Mouse (Mus musculus) spleen, postnatal 36 days (tissue): ENCODE measurements around the gene Exosc10.
A peak's percentile ranks its signal among the peaks of the same experiment; 100 is the strongest.

ENCODE experiments used
- DNase-seq, 2 experiments: peaks; one replicate each; pipeline ENCODE4 v3.0.0; 2022; ENCODE audit warnings: low spot score in 2 of 2, mixed read lengths in 1 of 2

Exosc10 gene

GRCm38 (mm10) chr4:148570693-148571295 lies 12.6 kb downstream of the Exosc10 start:
- DNase-seq: no peak

GRCm38 (mm10) chr4:148573222-148573621 lies 15.0 kb downstream of the Exosc10 start:
- no peak for DNase-seq

GRCm38 (mm10) chr4:148580765-148581164 lies 22.5 kb downstream of the Exosc10 start:
- DNase-seq: no peak

GRCm38 (mm10) chr4:148581422-148581821 lies 23.2 kb downstream of the Exosc10 start:
- no peak for DNase-seq

GRCm38 (mm10) chr4:148583257-148583656 lies 25.0 kb downstream of the Exosc10 start:
- DNase-seq: no peak

GRCm38 (mm10) chr4:148586648-148587047 lies 28.4 kb downstream of the Exosc10 start:
- no peak for DNase-seq

- no peak for DNase-seq
These were observed 30.6 kb downstream of the Exosc10 start for GRCm38 (mm10) chr4:148588793-148589192.

- no peak for DNase-seq
These were observed 31.3 kb downstream of the Exosc10 start for GRCm38 (mm10) chr4:148589565-148589964.

- no peak for DNase-seq
These were observed 32.4 kb downstream of the Exosc10 start for GRCm38 (mm10) chr4:148590421-148591170.

- peak; percentile 97 for DNase-seq
These were observed 33.0 kb downstream of the Exosc10 start, which contains the start of gene Srm for GRCm38 (mm10) chr4:148591171-148591630. Srm (plus strand) TSS chr4:148591503.

GRCm38 (mm10) chr4:148591637-148592380 lies 33.6 kb downstream of the Exosc10 start:
- peak in 1 of 2 experiments; percentile 18 for DNase-seq

- DNase-seq: no peak
These were observed 35.8 kb downstream of the Exosc10 start for GRCm38 (mm10) chr4:148593996-148594395.

- DNase-seq: no peak
These were observed 37.7 kb downstream of the Exosc10 start for GRCm38 (mm10) chr4:148595916-148596315.

GRCm38 (mm10) chr4:148596731-148597130 lies 38.5 kb downstream of the Exosc10 start:
- DNase-seq: no peak

GRCm38 (mm10) chr4:148598826-148599225 lies 40.6 kb downstream of the Exosc10 start:
- DNase-seq: no peak

GRCm38 (mm10) chr4:148600316-148600715 lies 42.1 kb downstream of the Exosc10 start:
- DNase-seq: no peak

GRCm38 (mm10) chr4:148601871-148602270 lies 43.6 kb downstream of the Exosc10 start:
- no peak for DNase-seq

- DNase-seq: no peak
These were observed 44.3 kb downstream of the Exosc10 start, which contains the start of gene Masp2 for GRCm38 (mm10) chr4:148602357-148603120. Masp2 (plus strand) TSS chr4:148602554.

GRCm38 (mm10) chr4:148603376-148604139 lies 45.3 kb downstream of the Exosc10 start:
- no peak for DNase-seq

GRCm38 (mm10) chr4:148604141-148604540 lies 45.9 kb downstream of the Exosc10 start:
- DNase-seq: no peak
